Mouse (Mus musculus) ovary, postnatal 14 days (tissue): ENCODE data around the gene Tnnc2.
"Not testable (repeated sequence)": the region's sequence is repeated elsewhere in the genome, so short reads cannot be mapped to it uniquely, and the experiment has no call there.

ENCODE experiments used
- DNase-seq: peaks from one replicate; pipeline ENCODE4 v3.0.0; 2022; ENCODE audit warnings: low spot score

Gene Tnnc2

GRCm38 (mm10) chr2:164779481-164780086, at the start of gene Tnnc2:
TSS of gene Tnnc2 (minus strand) at chr2:164779967.
- DNase-seq, result no peak

GRCm38 (mm10) chr2:164829090-164829489, 49.3 kb upstream of the Tnnc2 start:
- no peak for DNase-seq

GRCm38 (mm10) chr2:164828437-164828836, 48.7 kb upstream of the Tnnc2 start, which contains the start of gene Spata25:
TSS of gene Spata25 (minus strand) at chr2:164828537.
- no peak for DNase-seq

GRCm38 (mm10) chr2:164827146-164827850, 47.5 kb upstream of the Tnnc2 start:
- no peak for DNase-seq

- no peak for DNase-seq
Observed at GRCm38 (mm10) chr2:164825521-164825920, 45.8 kb upstream of the Tnnc2 start.

- no peak for DNase-seq
Observed at GRCm38 (mm10) chr2:164823969-164824368, 44.2 kb upstream of the Tnnc2 start.

- no peak for DNase-seq
Observed at GRCm38 (mm10) chr2:164823181-164823585, 43.4 kb upstream of the Tnnc2 start.

- DNase-seq, result peak; percentile 100
Observed at GRCm38 (mm10) chr2:164822636-164823165, 42.9 kb upstream of the Tnnc2 start, which contains the start of gene Zswim1. TSS of gene Zswim1 (plus strand) at chr2:164822686.

- no peak for DNase-seq
Observed at GRCm38 (mm10) chr2:164821060-164821459, 41.3 kb upstream of the Tnnc2 start.

- no peak for DNase-seq
Observed at GRCm38 (mm10) chr2:164817703-164818102, 37.9 kb upstream of the Tnnc2 start.

GRCm38 (mm10) chr2:164817206-164817605, 37.4 kb upstream of the Tnnc2 start:
- no peak for DNase-seq

GRCm38 (mm10) chr2:164815821-164816220, 36.1 kb upstream of the Tnnc2 start:
- no peak for DNase-seq

GRCm38 (mm10) chr2:164815348-164815747, 35.6 kb upstream of the Tnnc2 start:
- no peak for DNase-seq

- DNase-seq, result no peak
Observed at GRCm38 (mm10) chr2:164813557-164813956, 33.8 kb upstream of the Tnnc2 start.

- no peak for DNase-seq
Observed at GRCm38 (mm10) chr2:164806614-164807013, 26.8 kb upstream of the Tnnc2 start.

GRCm38 (mm10) chr2:164805332-164805718, 25.6 kb upstream of the Tnnc2 start:
- DNase-seq, result no peak

GRCm38 (mm10) chr2:164804533-164805331, 25.0 kb upstream of the Tnnc2 start, which contains the start of the genes Acot8 and Zswim3:
TSS of gene Acot8 (minus strand) at chr2:164804882.
TSS of gene Zswim3 (plus strand) at chr2:164805098.
- DNase-seq, result peak; percentile 98

GRCm38 (mm10) chr2:164803921-164804313, 24.1 kb upstream of the Tnnc2 start:
- no peak for DNase-seq

GRCm38 (mm10) chr2:164803201-164803920, 23.6 kb upstream of the Tnnc2 start:
- no peak for DNase-seq

- DNase-seq, result no peak
Observed at GRCm38 (mm10) chr2:164800252-164801004, 20.7 kb upstream of the Tnnc2 start.

- DNase-seq, result not testable (repeated sequence)
Observed at GRCm38 (mm10) chr2:164798554-164798953, 18.8 kb upstream of the Tnnc2 start.
